Mouse (Mus musculus) frontal cortex, postnatal 36 days (tissue): ENCODE measurements around the gene Plekhm1.
"Not testable (repeated sequence)": the region's sequence is repeated elsewhere in the genome, so short reads cannot be mapped to it uniquely, and the experiment has no call there.

Source experiments
- DNase-seq, 2 experiments: peaks; one replicate each; pipeline ENCODE4 v3.0.0; 2022; ENCODE audit warnings: low spot score in 2 of 2

The Plekhm1 gene

GRCm38 (mm10) chr11:103340130-103340529 lies 72.4 kb downstream of the Plekhm1 start:
- DNase-seq, result no peak

DNA sequence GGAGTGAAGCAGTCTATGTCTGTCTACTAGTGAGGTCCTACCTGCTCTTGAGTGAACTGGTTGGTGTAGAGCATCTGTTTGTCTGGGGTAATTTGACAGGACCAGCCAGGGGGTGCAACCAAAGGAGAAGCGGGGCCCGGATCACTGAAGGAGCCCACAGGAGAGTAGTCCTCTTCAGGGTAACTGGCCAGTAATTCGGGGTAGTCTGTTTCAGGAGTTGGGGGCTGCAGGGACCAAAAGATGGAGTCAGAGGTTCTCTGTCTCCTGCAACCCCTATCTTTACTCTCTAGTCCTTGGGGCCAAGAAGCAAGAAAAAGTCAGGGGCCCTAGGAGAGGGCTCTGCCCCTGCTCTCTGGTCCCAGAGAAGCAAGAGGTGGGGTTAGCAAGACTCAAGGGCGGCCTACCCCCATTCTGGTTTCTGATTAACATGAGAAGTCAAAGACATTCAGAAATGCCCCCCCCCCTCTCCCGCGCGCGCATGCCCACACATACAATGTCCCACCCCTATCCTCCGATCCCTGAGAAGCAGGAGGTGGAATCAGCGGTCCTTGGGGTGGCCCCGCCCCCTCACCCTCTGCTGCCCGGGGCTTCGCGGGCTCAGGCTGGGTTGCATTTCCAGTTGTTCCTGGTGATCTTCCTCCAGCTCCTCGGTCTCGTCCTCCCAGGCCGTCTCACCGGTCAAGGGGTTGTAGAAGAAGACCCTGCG lies 72.9 kb downstream of the Plekhm1 start:
- no peak for DNase-seq

- no peak for DNase-seq
Measured at GRCm38 (mm10) chr11:103338671-103339070, 73.8 kb downstream of the Plekhm1 start.

DNA sequence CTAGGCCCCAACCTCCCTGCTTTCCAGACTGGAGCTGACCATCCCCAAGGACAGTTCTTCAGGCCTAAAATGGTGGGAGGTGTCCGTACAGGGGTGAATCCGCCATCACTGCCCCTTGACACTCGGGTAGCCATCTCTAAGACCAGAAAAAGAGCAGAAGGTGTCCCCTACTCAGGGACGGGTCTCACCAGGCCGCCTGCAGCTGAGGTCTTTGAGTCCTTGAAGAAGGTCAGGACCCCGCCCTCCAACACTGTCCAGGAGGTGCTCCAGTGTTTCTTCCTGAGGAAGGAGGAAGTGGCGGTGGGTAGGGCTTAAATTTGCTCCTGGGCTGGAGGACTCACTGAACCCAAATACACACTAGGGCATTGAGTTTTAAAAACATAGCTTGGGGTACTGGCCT lies 74.4 kb downstream of the Plekhm1 start:
- no peak for DNase-seq

DNA sequence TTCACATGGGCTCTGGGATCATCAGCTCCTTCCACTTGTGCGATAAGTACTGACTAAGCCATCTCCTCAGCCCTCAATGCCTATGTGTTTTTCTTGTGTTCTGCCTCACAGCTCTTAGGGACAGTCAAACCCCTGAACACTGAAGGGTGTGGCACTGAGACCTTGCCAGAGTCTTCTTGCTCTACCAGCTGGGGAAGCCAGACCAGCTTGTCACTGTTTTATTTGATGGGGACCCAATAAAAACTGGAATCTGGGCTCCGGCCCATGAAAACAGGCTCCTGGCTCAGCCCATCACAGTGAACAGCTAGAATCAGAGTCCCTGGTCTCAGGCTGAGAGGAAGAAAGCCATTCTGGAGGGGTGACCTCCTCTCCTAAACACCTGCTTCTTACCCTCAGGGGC lies 75.3 kb downstream of the Plekhm1 start:
- DNase-seq, result no peak

- no peak for DNase-seq
Measured at GRCm38 (mm10) chr11:103335561-103335960, 76.9 kb downstream of the Plekhm1 start.

GRCm38 (mm10) chr11:103334925-103335324 lies 77.6 kb downstream of the Plekhm1 start:
- no peak for DNase-seq

DNA sequence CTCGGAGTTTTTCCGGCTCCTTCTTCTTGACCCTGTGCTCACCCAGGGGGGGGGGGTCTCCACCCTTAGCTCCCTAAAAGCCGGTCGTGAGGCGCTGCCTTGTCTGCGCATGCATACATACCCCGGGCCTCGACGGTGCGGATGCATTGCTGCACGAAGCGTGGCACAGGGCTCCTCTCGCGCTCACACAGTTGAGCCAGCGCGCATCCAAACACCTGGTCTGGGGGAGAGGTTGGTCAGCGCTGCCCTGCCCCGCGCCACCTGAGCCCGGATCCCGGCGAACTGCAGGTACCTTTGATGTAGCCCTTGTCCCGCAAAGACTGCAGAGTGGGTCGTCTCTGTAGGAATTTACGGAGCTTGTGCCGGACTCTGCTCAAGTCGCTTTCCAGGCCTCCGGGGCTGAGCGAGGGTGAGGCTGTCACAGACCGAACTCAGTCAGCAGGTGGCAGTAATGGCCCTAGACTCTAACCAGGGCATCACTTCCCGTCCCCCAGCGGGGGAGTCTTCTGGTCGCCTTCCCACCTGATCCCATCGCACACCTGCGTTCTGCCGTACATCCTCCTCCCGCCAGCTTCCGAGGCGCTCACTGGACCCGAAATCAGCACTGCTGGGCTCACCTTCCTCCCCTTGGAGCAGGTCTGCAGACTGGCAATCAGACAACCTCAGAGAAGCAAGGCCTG lies 78.6 kb downstream of the Plekhm1 start:
- peak in 1 of 2 experiments; percentile 42 for DNase-seq

DNA sequence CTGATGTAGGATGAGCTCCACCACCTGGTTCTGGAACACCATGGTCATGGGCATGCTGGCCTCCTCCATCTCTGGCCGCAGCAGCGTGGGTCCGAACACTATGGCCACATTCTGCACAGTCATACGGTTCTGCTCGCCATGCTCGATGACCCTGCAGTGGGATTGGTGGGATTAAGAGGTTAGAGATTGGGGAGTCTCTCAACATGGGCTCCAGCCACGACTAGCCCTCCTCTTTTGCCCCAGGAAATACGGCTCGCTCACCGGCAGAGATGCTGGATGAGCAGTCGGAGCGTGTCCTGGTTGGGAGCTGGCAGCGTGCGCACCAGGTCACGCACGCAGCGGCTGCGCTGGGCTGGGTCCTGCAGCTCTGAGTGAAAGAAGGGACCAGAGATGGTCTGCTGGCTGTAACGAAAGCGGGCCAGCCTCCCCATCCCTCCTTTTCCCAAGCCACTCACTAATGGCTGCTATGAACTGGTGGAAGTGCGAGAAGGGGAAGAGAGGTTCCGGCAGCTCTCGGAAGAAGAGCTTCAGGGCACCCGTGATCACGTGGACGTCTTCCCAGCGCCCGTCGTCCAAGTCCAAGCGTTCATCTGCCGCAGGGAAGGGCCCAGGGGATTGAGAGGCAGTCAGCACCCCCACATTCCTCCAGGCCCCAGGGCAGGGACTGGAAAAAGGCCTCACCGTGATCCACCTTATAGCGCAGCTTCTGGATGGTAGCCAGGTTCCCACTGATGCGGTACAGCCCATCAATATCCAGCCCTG lies 79.4 kb downstream of the Plekhm1 start:
- DNase-seq, result no peak

- peak; percentile 71 to 74 for DNase-seq
Measured at GRCm38 (mm10) chr11:103332186-103332889, 80.1 kb downstream of the Plekhm1 start.

DNA sequence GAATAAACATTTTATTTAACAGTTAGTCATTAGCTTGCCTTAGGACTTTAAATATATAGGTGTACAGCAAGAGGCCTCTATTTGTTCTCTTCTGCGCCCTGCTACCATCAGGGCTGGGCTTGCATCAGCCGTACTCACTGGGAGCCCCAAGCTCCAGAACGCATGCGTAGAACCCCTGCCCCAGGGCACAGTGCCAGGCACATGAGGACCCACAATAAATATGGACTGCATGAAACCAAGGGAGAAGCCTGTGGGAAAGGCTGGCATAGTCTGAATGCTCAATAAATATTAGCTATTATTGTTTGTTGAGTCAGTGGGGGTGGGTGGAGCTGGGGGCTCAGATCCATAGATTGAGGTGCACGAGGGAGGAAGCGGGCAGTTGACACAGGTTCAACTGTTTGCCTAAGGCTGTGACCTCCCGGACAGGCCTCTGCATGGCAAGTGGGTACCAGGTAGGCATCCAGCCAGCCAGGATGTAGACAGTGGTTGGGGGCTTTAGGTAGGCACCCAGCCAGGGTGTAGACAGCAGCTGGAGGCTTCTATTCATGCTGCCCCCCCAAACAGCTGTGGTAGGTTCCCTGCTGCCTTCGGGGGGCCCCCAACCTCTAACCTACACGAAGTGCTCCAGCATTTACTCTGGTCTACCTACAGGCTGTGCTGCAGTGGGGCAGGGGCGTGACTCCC lies 80.8 kb downstream of the Plekhm1 start:
- no peak for DNase-seq

- DNase-seq, result no peak
Measured at GRCm38 (mm10) chr11:103330651-103331319, 81.7 kb downstream of the Plekhm1 start.

DNA sequence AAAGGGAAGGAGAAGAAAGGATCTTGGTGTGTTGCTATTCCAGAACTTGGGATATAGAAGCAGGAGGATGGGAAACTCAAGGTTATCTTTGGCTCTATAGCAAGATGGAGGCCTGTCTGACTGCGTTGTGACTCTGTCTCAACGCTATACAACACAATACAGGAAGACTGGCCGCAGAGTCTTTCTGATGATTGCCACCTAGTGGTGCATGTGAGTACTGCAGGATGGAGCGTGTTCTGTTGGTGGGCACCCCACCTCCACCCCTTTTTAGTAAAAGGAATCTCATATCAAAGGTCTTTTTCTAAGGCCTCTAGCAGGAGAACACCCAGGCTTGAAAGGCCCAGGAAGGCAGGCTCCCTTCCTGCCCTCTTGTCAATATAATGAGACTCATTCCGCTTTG lies 85.5 kb downstream of the Plekhm1 start:
- DNase-seq, result peak; percentile 83 to 85

DNA sequence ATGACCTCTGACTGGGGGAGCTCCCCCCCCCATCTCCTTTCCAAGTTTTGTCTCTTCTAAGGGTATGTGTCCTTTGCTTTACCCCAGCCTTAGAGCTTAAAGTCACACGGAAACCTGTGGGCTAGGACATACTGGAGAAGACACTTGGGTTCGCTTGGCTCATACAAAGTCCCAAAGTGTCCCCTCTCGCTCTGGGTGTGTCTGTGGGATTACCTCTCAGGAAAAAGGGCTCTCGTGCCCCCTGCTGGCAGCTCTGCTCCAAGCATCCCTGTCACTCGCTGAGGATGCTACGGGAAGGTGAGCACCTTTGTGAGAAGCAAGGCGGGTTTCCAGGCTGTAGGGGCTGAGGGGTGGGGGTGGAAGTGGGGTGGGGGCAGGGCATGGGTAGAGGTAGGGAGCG lies 87.3 kb downstream of the Plekhm1 start:
- peak; percentile 69 to 70 for DNase-seq

- DNase-seq, result no peak
Measured at GRCm38 (mm10) chr11:103324723-103325122, 87.8 kb downstream of the Plekhm1 start.

DNA sequence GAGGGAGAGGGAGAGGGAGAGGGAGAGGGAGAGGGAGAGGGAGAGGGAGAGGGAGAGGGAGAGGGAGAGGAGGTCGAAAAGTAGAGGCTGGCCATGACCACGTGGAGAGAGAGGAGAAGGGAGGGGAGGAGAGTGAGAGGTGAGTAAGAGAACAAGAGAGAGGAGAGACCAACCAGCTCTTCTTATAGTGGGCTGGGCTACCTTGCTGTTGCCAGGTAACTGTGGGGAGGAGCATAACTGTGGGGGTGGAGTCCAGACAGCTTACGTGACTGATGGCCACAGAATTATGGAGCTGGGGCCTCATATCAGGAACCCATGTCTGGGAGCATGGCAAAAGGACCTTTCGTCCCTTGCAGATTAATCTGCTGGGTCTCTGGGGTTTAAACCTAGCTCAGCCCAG lies 89.7 kb downstream of the Plekhm1 start:
- not testable (repeated sequence) for DNase-seq

GRCm38 (mm10) chr11:103320646-103321045 lies 91.8 kb downstream of the Plekhm1 start:
- no peak for DNase-seq

GRCm38 (mm10) chr11:103320196-103320595 lies 92.3 kb downstream of the Plekhm1 start:
- no peak for DNase-seq

GRCm38 (mm10) chr11:103318042-103318441 lies 94.4 kb downstream of the Plekhm1 start:
- no peak for DNase-seq

- DNase-seq, result no peak
Measured at GRCm38 (mm10) chr11:103315379-103315778, 97.1 kb downstream of the Plekhm1 start.
